Mouse (Mus musculus): ENCODE results near the gene Egr2.
A peak's percentile ranks its signal among the peaks of the same experiment; 100 is the strongest.

Gene Egr2

DNA sequence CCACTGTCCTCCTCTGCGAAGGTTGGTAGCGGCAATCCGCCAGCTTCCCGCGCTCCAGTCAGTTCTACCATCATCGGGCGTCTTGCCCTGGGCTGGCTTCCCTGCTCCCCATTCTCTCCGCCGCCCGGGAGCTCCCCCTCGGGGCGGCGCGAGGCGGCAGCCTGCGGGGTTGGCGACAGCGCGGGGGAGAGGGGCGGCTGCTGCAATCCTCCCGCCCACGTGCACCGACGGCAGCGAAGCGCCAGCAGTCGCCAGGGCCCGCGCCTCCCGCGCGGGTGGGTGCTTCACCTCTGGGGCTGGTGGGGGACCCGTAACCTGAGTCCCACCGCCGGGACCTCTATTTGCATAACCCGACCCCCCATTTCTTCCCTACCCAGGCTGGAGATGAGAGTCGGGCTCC is at the start of gene Egr2:
Gene Egr2 (plus strand): TSS at position 220 of the 400 bp plus-strand sequence.
- DNase-seq (ENCODE audit: low read depth, low spot score), result peak; percentile 80

DNA sequence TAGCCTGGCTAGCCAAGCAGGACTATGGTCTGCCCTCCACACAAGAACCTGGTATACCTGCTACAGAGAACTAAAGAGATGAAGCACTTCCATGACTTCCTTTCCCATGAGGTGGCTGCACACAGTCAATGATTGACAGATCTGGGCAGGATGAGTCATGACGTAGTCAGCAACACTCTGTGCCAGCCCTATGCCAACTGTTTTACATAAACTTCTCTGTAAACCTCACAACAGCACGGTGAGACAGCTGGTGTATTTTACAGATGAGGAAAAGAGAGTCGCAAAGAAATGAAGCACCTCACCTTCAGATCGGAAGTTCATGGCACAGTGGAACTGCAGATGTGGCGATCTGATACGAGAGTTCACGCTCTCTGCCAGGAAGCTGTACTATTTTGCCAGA is 47.8 kb upstream of the Egr2 start:
- peak; percentile 44 for DNase-seq (ENCODE audit: low read depth, low spot score)

GRCm38 (mm10) chr10:67489836-67490235 is 45.4 kb upstream of the Egr2 start:
- no peak for DNase-seq (ENCODE audit: low read depth, low spot score)

- DNase-seq (ENCODE audit: low read depth, low spot score), result no peak
Measured at GRCm38 (mm10) chr10:67490632-67491031, 44.6 kb upstream of the Egr2 start.

- DNase-seq (ENCODE audit: low read depth, low spot score), result no peak
Measured at GRCm38 (mm10) chr10:67492161-67492571, 43.1 kb upstream of the Egr2 start.

- peak; percentile 30 for DNase-seq (ENCODE audit: low read depth, low spot score)
Measured at GRCm38 (mm10) chr10:67493556-67493955, 41.7 kb upstream of the Egr2 start.

- peak; percentile 68 for DNase-seq (ENCODE audit: low read depth, low spot score)
Measured at GRCm38 (mm10) chr10:67497144-67497892, 38.0 kb upstream of the Egr2 start.

GRCm38 (mm10) chr10:67497951-67498350 is 37.3 kb upstream of the Egr2 start:
- DNase-seq (ENCODE audit: low read depth, low spot score), result no peak

DNA sequence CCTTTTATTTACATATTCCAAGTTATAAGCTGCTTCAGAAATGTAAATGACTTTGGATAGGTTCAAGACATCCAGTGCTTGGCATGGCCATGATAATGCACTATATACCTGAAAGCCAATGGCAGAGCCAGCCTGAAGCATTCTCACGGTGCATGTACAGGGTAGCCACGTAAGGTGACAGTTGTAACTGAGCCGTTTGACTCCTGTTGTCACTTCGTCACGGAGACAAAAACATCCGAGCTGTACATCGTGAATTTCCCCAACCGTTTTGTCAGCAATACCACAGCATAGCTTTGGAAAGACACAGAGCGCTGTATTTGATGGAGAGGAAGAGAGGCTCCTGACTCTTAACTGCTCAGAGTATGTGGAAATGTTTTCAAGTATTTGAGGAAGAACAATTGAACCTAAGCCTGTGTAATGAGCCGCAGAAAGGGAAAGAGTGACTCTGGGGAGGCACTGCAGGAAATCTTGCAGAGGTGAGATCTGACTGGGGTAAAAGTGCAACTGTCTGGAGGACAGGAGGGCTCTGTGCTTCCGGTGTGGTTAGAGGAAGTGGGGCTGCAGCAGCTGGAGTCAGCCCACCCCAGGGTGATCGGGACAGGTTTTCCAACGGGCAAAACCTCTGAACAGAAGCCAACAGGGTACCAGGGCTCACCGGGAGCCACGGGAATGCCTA is 31.8 kb upstream of the Egr2 start:
- DNase-seq (ENCODE audit: low read depth, low spot score), result peak; percentile 66

- DNase-seq (ENCODE audit: low read depth, low spot score), result no peak
Measured at GRCm38 (mm10) chr10:67504046-67504445, 31.2 kb upstream of the Egr2 start.

DNA sequence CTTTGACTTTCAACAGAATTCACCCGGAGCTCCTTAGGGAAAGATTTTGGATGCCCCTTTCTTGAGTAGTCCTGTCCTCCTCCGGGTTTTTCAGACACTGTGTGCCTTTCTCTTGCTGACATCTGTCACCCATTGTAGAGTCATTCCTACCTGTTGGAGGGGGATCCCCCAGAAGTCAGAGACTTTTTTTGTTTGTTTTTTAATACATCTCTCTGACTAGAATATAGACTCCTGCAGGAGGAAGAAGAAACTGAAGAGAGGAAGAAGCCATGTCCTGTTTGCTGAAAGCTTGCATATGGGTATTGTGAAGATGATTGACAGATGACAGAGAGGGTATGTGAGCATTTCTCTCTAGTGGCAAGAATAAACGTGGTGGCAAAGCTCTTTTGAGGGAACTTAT is 30.0 kb upstream of the Egr2 start:
- DNase-seq (ENCODE audit: low read depth, low spot score), result peak; percentile 33

- DNase-seq (ENCODE audit: low read depth, low spot score), result peak; percentile 44
Measured at GRCm38 (mm10) chr10:67512211-67512610, 23.1 kb upstream of the Egr2 start.

DNA sequence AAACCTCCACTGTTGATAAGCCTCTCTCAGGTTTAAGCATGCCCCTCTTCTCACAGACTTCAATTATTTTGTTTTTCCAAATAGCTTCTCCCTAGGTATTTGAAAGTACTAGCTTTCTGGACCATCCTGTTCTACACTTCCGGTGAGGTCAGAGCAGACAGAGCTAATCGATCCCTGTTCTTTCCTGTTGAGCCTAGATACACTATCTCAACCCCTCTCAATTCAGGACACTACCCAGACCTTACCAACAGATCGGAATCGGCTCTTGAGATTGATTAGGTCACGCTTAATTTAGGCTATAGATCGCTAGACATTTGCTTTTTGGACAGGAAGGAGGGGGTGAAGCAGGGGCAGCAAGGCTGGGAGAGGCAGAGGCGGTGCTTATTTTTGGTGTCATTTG is 22.4 kb upstream of the Egr2 start:
- DNase-seq (ENCODE audit: low read depth, low spot score), result no peak

GRCm38 (mm10) chr10:67518733-67519132 is 16.5 kb upstream of the Egr2 start:
- DNase-seq (ENCODE audit: low read depth, low spot score), result no peak

- no peak for DNase-seq (ENCODE audit: low read depth, low spot score)
Measured at GRCm38 (mm10) chr10:67524130-67524529, 11.1 kb upstream of the Egr2 start.

DNA sequence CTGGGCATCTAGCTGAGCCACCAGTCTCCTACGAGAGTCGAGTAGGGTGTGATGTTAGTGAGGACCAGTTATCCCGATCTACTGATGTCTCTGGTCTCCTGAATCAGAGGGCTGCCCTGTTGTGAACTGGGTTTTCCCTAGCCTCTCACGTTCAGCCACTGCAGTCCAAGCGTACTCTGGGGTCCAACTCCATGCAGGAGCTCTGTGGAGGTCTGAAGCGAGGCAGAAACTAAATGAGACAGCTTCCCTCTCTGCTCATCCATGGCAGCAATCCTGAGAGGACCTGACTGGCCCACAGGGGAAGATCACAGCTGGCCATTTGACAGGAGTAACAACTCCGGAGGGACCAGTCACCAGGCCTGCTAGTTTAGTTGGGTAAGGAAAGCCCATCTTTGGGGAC is 10.6 kb upstream of the Egr2 start:
- DNase-seq (ENCODE audit: low read depth, low spot score), result no peak

- no peak for DNase-seq (ENCODE audit: low read depth, low spot score)
Measured at GRCm38 (mm10) chr10:67526435-67526834, 8.8 kb upstream of the Egr2 start.

- DNase-seq (ENCODE audit: low read depth, low spot score), result no peak
Measured at GRCm38 (mm10) chr10:67529769-67530168, 5.5 kb upstream of the Egr2 start.

DNA sequence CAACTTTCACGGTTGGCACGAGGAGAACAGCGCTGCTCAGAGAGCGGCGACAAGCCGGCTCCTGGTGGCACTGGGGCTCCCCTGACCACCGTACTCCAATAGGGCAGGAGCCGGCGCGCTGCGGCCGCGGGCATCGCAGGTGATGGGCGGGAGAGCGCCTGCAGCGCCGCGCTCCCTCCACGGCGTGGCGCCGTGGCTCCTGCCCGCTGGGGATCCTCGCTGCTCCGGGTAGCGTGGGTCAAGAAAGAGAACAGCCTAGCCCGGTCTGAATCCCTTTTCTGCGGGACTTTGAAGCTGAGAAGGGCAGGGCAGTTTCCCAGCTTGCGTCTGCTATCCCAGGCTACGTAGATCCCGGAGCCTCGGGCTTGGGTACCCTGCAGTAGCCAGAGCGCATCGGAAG is 697 bp downstream of the Egr2 start:
- peak; percentile 82 for DNase-seq (ENCODE audit: low read depth, low spot score)

GRCm38 (mm10) chr10:67536621-67537141 is 1.4 kb downstream of the Egr2 start:
- DNase-seq (ENCODE audit: low read depth, low spot score), result peak; percentile 73

GRCm38 (mm10) chr10:67537151-67537994 is 2.1 kb downstream of the Egr2 start:
- peak; percentile 96 for DNase-seq (ENCODE audit: low read depth, low spot score)

DNA sequence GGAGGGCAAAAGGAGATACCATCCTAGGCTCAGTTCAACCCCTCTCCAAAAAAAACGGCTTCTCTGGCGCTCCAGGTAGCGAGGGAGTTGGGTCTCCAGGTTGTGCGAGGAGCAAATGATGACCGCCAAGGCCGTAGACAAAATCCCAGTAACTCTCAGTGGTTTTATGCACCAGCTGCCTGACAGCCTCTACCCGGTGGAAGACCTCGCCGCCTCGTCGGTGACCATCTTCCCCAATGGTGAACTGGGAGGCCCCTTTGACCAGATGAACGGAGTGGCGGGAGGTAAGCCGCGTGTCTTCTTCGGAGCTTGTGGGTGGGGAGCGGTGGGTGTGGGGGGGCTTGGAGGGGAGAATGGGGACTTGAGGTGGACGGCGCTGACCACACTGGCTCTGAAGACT is 2.8 kb downstream of the Egr2 start:
- DNase-seq (ENCODE audit: low read depth, low spot score), result peak; percentile 48

Measured in CD4-positive, CD25-positive, alpha-beta regulatory T cell, adult 2 months (primary cell).